Mouse (Mus musculus) adrenal gland, postnatal 25 days (tissue): Measurements from ENCODE around the gene Samd13. TPM values are rescaled to one million over a fixed set of nuclear protein-coding genes. Genes with fewer than 3 reads are reported as not detected.

Experiments
- DNase-seq: peaks from one replicate; pipeline ENCODE4 v3.0.0; 2021; ENCODE audit warnings: mixed read lengths
- total RNA-seq: library from RNA; stranded (reverse); gene quantifications from 2 replicates; pipeline ENCODE4 v1.2.3, GENCODE M21; 2021

Samd13 gene
- total RNA-seq, 1 experiment from 2014 or later = 0.82 TPM

DNA sequence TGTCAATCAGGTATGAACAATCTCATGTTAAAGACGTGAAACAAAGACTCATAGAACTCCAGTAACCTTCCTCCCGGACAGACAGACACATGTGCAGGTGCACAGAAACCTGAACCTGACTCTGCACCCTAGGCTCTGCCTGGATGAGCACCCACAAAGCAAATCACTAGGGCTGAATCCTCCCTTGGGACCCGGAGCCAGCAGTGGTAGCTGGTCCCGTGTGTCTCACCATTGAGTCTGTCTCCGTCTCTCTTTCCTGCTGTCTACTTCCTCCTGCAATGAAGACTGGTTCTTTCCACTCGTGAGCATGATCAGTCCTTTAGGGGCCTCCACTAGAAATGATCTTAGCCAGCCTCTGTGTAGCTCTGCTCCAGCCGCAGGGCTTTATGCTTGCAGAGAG lies 23.5 kb downstream of the Samd13 start:
- no peak for DNase-seq

DNA sequence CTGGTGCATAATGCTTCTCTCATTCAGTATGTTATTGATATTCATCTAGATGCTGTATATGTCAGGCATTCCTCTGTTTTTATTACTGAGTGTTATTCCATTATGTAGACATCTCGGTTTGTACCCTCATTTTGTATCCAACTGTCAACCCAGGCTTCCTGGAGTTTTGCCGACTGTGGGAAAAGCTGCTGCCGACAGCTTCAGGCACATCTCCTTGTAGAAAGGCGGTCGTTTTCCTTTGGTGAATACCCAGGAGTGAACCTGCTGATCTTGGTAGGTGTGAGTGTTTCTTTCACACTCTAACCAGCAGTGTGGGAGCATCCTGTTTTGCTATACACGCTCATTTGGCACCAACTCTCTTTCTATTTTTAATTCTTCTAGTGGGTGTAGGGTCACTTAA lies 24.4 kb downstream of the Samd13 start:
- no peak for DNase-seq

- no peak for DNase-seq
These were observed 26.1 kb downstream of the Samd13 start for GRCm38 (mm10) chr3:146659321-146659720.

DNA sequence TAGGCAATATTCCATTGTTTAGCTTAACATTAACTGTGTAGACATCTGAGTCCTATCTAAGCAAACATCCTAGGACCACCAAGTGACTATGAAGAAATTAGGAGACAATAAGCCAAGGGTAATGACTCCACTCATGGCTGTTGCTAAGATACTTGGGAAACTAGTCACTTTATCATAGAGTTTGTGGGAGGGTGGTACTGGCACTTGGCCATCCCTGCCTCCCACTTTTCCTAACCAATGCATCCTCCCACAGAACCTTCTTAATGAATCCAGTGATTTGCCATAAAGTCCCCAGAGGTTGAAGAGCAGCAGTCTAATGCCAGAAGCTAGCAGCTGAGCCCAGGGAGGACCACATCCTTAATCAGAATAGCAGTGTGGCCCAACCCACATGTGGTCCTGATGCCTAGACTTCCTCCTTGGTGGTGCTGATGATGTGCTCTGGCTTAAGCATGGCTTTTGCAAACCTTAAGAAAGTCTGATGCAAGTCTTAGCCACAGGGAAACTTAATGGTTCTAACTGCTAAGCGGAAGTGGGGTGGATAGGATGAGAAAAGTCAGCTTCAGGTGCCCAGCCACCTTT lies 27.2 kb downstream of the Samd13 start:
- DNase-seq = no peak

GRCm38 (mm10) chr3:146657433-146657832 lies 28.0 kb downstream of the Samd13 start:
- DNase-seq = peak; percentile 27

DNA sequence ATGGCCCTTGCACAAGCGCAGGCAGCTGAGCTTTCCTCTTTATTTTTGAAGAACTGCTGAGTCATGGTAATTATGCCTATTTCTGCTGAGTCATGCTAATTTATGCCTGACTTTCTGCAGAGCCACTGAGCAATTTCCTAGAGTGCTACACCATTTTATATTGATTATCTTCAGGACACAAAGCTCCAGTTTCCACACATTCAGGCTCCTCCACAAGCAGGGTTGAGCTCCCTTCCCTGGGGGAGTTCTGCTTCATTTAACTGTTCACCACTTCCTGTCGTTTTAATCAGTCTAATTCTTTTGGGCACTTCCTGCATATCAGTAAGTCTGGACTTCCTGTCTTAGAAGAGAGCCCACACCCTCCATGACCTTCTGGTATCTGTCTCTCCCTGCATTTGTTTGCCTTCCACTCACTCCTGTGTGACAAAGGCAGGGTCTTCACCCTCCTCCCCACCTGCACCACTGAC lies 30.2 kb downstream of the Samd13 start:
- no peak for DNase-seq

DNA sequence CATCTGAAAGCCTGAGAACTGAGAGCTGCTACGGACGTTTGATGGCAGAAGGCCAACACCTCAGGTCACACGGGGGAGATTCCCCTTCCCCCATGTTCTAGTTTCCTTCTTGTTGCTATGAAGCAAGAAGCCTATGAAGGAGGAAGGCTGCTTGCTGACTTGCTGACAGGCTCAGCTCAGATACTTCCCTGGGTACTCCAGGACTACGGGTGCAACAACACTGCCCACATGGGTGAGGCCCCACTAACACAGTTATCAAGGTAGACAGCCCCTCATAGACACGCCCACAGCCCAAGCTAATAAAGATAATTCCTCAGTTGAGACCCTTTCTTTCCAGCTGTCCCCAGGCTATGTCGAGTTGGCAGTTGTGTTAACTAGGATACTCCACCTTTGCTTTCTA lies 31.7 kb downstream of the Samd13 start:
- no peak for DNase-seq

DNA sequence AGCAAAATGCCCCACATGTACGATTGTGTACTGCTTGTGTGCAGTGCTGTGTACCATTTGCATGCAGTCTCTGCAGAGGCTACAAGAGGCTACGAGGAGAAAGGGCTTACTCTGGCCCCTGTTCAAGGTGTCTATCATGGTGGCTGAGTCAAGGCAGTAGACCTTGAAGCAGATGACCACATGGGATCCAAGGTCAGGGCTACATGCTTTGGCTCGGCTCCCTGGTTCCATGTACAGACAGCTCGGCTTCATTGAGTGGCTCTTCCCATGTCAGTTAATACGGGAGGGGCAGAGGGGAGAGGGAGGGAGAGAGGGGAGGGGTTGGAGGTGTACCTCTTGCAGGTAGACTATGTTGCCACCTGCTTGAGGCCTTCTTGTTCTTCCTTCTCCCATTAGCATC lies 33.0 kb downstream of the Samd13 start:
- DNase-seq = peak; percentile 44

DNA sequence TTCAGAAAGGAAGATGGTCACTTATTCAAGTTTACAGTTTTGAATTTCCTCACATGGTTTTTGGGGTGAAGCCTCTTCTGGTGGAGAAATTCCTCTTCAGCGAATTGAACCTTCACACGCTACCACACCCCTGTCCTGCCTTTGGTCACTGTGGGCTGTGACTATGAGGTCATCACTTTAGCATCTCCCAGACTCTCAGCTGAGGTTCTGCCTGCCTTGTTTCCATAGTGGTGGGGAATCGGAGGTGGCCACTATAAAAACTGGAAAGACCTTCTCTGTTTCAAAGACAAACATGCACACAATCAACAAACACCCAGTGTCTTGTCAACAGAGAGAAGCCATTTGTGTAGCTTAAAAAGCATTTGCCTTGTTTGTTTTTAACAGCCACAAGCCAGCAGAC lies 34.2 kb downstream of the Samd13 start, which contains the start of gene 4930503B20Rik:
TSS of gene 4930503B20Rik (minus strand) at position 101 of the 400 bp plus-strand sequence.
- DNase-seq = no peak

GRCm38 (mm10) chr3:146650716-146651115 lies 34.7 kb downstream of the Samd13 start:
- no peak for DNase-seq

DNA sequence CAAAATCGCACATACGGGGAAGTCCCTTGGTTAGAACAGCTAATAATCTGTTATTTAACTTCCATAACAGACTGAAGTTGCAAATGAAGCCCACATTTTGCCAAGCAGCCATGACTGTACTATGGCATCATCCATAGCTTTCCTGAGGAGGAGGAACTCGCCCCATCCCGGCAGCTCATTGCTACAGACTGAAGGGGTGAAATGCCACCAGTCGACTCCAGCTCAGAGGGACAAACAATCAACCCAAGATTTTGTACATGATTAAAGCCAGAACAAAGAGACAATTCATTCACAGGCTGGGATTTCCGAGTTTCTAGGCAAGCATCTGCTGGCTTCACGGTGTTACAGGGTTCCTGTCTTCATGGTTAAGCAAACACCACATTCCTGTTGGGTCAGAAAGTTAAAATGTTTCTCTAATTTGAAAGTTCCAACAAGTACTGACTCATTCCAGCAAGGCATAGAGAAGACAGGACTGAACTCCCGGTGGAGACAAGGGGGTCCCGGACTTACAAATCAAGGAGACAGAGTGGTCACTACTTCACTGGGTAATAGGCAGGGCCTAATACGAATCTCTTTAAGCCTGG lies 36.0 kb downstream of the Samd13 start:
- no peak for DNase-seq

- DNase-seq = peak; percentile 41
These were observed 43.5 kb downstream of the Samd13 start for GRCm38 (mm10) chr3:146641818-146642427.

DNA sequence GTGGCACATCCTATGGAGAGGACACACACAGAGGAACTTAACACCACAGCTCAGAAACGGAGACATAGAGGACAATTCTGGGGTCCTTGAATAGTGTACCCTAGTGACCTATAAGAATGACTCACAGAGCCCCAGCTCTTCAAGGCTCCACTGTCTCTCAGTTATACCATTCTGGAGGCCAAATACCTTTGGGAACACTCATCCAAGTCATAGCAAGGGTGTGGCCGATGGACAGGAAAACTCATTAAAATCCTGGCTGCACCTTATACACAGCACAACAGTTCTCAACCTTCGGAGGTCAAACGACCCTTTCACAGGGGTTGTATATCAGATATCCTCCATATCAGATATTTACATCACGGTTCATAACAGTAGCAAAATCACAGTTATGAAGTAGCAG lies 52.9 kb downstream of the Samd13 start:
- no peak for DNase-seq

DNA sequence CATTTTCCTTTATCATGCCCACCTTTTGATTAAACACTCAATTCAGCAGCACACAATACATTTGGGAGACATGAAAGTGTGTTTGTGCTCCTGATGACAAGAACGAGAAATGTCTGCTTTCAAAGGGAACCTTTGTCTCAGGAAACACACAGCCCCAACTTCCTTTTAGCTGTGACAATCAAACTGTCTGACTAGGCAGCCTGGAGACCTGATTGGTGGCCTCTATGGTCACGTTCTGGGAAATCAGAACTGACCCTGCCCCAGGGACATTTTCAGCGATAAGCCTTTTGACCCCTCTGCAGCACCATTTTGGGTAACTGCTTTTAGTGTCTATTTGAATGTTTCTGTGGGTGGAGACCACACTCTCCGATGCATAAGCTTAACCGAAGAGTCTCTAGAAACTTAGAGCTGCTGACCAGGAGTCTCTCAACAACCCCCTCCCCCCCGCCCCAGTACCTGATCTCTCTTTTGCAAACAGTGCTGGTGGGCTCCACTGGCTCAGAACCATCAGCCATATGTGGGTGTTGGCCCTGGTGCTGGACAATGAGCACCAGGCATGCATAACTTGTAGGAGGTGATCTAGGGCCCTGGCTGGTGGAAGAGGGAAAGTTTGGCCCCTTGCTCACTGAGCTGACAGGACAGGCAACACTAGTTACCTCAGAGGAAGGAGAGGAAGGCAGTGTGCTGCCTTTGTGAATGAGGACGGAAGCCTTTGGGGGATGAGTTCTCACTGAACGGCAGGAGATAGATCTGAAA lies 57.0 kb downstream of the Samd13 start:
- DNase-seq = no peak

- no peak for DNase-seq
These were observed 59.6 kb downstream of the Samd13 start for GRCm38 (mm10) chr3:146625766-146626165.

GRCm38 (mm10) chr3:146621966-146622365 lies 63.4 kb downstream of the Samd13 start:
- DNase-seq = no peak

GRCm38 (mm10) chr3:146620555-146621249 lies 64.7 kb downstream of the Samd13 start:
- peak; percentile 62 for DNase-seq

DNA sequence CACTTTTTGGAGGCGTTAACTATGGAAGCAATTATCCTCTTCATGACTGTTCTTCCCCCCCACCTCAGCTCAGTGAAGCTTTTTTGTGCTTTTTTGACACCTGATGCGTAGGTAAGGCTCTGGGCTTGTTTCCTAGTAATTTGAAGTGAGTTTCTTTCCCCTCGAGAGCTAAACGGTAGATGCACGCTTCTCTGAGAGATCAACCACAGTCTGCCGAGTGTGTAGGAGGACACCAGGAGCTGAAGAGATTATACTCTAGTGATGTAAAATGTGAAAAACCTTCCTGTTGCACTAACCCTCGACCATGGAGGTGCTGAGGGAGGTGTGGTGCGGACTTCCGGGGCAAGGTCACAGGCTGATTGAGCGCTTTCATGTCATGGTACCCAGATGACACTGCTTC lies 65.3 kb downstream of the Samd13 start:
- no peak for DNase-seq

GRCm38 (mm10) chr3:146618357-146618756 lies 67.0 kb downstream of the Samd13 start:
- DNase-seq = no peak

DNA sequence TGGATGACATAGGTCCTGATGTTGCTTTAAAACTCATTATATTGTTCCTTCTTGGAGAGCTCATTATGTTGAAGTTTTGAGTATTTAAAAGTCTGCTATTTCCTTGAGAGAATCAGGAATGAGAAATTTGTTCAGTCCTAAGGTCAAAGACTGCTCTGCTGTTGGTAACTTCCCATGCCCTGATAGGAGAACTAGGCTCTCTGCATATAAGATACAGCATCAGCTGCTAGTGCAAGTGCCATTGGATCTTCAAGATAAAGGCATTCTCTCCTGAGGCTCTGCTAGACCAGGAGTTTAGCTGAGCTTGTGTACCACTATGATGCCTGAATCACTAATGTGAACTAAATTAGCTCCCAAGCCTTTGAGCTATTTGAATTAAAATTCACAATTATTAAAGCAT lies 67.4 kb downstream of the Samd13 start:
- DNase-seq = no peak

DNA sequence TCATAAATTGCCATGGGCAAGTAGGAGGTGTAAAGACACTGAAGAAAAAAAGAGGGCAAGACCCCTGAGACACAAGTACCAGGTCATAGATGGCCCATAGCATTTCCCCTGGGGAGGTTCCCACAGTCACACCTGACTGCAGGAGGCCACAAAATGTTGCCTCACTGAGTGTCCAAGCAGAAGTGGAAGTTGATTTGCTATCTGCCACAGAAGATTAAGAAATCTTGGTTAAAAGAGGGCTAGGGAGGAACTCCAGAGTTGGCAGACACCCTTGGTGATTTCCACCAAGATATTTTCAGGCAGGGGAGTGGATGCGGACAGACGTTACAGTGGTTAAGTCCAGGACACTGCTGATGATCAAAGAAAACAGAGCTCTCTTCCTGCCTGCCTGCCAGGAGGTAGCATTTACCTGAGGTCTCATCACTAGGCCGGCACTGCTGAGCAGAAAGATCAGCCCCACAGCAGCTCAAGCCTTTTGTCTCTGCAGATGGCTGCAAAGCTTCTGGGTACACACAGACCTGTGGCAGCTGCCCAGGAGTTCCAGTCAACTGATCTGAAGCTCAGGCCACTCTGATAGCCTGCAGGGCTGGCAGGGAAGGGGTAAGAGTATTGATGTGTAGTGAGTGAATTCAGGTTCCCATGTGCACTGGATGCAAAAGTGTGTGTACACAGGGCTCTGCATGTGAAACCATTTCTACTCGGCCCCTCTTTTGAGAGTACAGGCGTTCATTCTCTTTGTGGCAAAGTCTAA lies 68.7 kb downstream of the Samd13 start:
- no peak for DNase-seq

GRCm38 (mm10) chr3:146615496-146615895 lies 69.9 kb downstream of the Samd13 start, which contains the start of gene Dnase2b:
Gene Dnase2b, minus strand, starts transcription at chr3:146615596.
- DNase-seq = no peak
